Mouse (Mus musculus) urinary bladder, postnatal 25 days (tissue): ENCODE data around the gene Esrra.
A peak's percentile ranks its signal among the peaks of the same experiment; 100 is the strongest.

ENCODE experiments used
- DNase-seq: peaks from one replicate; pipeline ENCODE4 v3.0.0; 2022; ENCODE audit warnings: low spot score

The Esrra gene

DNA sequence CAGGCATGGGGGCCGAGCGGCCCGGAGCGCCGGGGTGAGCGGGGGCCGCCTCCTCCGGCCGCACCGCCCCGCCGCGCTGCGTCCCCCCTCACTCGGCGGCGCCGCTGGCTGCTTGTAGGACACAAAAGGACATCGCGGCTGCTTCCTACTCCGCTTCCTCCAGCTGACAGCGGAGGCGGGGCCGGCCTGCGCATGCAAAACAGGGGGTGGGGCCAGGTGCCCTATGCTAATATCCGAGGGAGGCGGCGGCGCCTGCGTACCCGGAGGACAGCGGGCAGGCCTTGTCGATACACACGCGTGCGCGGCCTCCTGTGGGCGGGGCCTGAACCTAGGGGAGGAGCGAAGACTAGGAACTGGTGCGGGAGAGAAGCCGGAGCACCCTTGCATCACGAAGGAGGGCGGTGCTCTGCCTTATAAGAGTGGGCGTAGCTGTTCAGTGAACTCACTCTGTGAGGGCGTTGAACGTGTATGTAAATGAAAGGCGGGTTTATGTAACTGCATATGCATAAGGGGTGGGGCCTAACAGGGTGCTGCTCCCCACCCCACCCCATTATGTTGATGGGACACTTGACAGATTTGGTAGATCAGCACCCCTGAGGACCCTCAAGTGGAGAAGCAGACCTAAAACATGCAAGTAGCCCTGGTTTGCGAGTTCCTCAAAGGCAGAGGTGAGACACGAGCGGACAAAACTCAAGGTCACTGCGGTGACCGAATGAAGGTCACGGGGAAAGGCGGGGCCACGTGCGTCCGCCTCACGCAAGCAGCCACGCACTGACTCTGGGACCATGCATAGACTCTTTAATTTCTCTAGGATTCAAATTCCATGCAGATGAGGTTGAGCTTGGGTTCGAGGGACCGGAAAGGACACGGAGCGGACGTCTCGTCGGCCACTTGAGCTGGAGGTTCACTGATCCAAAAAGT, at the start of gene Esrra:
TSS of gene Esrra (minus strand) at position 167 of the 921 bp plus-strand sequence.
- DNase-seq, result peak; percentile 99

DNA sequence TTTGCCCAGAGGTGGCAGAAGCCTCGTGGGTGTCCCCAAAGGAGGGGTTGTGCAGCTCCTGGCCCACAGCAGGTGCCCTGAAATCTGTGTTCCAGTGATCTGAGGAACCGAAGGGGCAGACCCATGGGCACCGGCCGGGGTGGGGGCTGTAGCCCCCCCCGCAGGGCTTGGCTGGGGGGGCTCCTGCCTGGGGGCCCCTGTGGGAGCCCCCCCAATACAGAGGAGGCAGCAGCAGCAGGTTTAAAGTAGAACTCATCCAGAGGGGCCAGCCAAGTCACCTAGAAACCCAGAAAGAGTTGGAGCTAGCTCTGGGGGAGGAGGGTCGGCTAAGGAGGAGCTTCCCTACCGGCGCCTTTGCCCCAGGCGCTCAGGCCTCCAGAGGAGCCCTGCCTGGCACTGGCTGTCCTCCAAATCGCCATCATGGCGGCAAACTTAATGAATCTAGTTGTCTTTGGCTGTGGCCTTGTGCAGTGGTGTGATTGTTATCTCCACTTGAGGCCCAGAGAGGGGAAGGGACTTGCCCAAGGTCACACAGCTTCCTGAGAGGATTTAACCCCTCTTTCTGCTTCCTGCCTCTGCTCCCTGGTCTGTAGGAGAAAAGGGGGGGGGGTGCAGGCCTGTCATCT, 49.0 kb upstream of the Esrra start:
- DNase-seq, result no peak

DNA sequence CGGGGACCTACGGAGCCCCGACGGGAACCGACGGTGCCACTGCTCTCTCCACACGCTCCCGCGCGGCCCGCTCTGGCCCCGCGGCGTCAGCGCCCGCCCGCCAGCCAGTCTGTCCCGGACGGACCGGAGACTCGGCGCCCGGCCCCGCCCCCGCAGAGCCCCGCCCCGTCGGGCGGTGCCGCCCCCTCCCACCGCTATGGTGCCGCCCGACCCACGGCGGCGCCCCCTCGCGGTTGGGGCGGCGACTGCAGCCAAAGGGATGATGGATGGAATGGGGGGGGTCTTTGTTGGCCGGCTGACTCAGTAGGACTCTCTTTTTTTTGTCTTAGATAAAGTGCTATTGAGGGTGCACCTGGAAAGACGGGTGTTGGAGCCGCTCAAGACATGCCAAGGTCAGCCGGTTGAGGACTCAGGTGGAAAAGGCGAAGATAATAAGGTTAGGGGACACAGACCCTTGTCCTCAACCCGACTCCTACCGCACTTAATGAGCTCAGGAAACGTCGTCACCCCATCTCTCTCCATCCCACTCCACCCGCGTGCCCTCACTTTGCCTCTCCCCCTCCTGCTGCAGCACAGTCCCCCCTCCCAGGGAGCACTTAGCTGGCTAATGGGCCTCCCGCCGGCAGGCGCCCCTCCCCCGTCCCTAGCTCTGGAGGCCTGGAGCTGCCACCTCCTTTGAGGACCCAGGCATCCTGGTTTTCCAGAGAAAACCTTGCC, 48.2 kb upstream of the Esrra start:
- peak; percentile 81 for DNase-seq

DNA sequence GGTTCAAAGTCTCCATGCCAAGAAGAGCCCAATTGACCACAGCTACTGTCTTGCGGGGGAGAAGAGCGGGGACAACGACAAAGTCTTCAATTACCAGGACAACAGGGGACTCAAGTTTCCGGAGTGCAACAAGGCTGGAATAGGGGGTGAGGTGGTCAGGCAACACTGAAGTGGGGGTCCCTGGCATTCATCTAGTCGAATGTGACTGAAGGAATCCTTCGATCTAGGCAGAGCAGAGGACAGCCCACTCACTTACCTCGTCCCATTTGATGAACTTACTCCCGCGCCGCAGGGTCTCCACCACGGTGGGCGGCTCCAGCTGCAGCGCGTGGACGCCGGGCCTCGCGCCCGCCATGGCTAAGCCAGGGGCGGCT, 47.7 kb upstream of the Esrra start:
- DNase-seq, result no peak

DNA sequence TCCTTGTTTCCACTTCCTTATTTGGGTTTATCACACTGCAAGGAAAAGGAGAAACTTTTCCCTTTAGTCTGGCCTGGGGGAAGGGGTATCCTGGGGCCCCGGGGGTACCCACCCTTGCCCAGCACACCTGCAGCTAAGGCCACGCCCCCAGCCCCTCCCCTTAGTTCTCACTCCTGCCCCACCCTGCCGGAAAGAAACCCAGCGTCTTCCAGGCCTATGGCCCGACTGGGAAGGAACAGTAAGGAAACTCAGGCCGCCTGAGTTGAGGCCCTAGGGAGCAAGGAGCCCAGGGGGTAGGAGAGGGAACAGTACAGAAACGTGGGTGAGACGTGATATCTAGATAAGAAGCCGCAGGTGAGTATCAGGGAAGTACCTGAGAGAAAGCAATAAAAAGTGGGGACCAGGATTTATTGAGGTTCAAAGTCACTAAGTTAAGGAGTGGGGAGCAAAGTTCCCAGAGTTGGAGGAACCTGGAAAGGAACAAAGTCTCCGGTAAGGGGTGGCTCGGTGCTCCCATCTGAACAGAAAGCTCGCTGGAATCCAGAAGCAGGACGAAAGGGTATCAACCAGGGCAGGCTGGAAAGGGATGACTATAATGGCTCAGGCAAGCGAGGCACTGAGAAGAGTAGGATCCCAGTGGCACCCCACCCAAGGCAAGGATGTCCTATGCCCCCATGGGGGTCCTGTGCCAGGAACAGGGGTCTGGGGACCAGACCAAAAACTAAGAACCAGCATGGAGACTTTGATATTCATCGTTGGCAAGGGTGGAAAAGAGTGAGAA, 47.1 kb upstream of the Esrra start:
- peak; percentile 49 for DNase-seq

DNA sequence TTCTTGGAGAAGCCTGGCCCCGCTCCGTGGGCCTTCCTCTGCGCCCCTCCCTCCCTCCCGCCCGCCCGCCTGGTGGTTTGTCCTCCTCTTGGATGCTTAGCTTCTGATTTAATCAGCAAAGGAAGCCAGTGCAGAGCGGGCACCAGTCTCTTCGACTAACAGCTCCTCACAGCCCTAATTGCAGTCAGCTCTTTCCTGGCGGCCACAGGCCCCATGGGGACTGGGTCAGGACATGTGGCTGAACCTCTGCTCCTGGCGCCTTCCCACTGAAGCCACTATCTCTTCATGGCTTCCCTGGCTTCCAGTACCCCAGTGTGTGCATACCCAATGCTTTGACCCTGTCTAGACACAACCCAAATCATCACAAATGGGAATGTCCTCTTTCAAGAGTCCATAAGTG, 34.8 kb upstream of the Esrra start:
- no peak for DNase-seq

DNA sequence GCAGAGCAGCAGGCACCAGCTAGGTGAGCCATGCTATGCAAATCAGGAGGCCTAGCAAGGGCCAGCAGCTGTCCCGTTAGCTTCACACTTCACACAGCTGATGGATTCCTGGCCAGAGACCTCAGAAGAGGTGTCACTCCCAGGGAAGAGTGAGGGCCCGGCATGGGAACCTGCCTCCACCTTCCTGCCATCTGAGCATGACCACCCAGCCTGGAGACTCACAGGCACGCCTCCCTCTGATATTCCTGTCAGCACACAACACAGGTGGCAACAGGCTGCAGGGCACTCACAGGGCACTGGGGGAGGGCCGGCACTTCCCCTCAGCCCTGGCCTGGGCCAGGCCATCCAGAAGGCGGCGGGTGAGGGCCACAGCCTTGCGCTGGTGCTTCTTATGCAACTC, 33.8 kb upstream of the Esrra start:
- DNase-seq, result no peak

DNA sequence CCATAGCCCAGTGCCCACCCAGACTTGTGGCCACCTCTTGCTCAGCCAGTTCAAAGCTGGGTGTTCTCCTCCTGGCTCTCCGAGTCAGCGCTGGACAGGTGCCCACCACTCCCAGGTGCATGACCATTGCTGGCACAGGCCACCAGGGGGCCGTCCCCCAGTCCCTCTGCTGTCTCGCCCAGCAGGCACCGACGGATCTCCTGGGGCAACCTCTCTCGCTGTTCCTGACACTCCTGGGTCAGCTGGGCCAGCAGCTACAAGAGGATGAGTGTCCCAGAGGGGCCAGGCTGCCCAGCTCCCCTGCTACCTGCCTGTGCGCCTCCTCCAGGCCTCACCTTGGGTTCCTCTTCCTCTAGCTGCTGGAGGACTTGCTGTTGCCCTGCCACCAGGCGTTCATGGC, 32.4 kb upstream of the Esrra start:
- peak; percentile 51 for DNase-seq

DNA sequence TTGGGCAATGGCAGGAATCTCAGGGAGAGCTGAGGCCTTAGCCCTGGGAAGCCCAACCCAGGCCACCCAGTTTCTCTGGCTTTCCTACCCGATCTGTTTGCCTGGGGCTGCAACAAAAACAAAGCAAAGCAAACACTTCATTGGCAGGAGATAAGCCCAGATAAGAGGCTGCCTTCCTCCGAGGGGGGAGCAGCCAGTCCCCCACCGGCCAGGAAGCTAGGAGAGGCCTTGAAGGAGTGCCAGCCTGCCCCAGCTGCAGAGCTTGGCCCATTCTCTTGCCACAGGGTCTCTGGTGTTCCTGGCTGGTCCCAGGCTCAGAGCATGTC, 31.1 kb upstream of the Esrra start:
- DNase-seq, result peak; percentile 52

DNA sequence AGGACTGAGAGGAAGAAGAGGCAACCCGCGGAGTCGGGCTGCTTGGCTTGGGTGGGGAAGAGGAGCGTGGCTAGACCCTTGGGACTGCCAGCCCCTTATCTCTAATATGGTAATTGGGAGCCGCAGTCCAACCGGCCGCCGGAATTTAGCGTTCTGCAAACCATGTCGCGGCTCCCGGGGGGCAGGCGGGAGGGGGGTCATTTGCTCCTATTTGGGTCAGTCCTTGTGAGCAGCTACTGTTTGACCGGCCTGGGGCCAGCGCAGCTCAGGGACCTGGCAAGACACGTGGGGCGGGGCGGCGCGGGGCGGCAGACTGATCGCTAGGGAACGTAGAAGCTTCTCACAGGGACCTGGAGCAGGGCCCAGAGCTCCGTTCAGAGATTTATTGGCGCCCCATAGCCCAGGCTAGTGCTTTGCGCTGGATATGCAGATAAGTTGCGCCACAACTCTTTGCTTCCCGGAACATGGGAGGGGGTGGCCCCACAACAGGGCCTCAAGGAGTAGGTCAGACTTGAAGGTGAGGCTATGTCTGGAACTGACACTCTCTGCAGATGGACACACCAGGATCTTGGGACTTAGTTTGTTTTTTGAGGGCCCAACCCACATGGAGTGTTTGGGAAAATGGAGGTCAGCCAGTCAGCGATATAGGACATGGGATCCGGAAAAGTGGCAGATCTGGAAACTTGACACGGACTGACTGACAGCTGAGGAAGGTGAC, 30.5 kb upstream of the Esrra start:
- DNase-seq, result peak; percentile 71

DNA sequence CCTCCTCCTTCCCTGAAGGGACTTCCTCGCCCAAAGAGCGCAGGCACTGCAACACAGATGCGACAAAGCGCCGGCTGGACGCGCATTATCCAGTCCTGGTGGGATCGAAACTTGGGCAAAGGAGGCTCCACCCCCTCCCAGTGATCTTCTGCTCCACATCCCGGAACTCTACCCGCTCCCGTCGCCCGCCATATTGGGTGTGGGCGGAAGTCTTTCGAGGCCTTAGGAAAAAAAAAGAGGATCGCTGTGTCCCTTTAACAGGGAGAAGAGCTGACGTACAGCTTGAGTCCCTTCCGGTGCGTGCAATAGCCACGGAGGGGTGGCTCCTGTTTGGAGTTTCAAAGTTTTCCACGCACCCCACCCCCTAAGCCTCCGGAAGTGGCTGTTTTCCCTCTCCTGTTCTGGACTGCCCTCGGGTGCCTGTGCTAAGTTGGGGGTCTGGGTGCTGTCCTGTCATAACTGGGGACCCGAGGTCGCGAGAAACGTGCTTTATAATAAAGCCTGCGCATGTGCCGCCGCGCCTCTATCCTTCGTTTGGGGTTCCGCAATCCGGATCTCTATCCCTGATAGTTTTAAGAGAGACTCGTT, 29.9 kb upstream of the Esrra start:
- DNase-seq, result peak; percentile 86

DNA sequence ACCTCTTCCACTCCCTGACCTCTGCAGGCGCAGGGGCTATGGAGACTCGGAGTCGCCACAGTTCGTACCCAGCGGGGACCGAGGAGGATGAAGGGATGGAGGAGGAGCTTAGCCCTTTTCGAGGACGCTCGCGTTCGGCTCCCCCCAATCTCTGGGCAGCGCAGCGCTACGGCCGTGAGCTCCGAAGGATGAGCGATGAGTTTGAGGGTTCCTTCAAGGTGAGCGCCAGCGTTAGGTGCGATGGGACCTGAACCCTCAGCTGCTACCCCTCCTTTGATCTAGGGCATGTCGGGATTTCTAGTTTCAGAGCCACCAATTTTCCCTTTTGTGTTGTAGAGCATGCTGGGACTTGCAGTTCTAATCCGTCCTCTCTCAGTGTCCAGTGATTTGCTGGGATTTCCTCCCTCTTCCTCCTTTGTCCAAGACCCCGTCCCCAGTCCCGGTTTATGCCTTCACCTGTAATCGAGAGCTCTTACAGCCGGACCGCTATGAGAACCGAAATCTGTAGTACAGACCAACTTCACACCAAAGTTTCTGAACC, 29.1 kb upstream of the Esrra start:
- peak; percentile 46 for DNase-seq

DNA sequence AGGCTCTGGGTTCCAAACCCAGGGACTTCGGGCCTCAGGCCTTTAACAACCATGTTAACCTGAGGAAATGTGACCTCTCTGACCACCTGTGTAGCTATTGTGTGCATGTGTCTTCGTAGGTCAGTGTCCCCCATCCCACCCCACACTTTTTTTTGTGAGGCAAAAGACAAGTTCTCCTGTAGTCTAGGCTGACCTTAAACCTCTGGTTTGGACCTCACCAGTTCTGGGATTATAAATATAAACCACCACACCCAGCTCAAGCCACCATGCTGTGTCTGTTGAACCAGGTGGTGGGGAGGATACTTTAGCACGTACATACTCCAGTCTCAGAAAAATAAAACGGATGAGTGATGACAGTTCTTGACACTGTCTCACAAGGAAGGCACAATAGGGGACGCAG, 28.3 kb upstream of the Esrra start:
- DNase-seq, result no peak

DNA sequence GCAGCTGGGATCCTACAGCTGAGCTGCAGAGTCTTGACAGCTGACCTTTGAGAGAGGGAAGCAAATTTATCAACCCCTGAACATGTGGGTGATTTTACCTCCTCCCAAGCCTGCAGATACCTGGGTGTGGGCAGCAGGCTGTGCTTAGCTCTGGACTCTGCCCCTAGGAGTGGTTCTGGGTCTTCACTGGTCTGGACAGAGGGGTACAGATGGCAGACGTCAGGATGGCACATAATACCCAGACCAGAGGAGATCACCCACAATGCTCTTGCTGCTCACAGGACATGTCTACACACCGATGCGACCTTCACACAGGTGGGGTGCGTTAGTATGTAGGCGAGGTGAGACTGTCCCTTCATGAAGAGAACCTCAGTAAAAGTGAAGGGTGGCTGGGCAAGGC, 27.9 kb upstream of the Esrra start:
- DNase-seq, result no peak

DNA sequence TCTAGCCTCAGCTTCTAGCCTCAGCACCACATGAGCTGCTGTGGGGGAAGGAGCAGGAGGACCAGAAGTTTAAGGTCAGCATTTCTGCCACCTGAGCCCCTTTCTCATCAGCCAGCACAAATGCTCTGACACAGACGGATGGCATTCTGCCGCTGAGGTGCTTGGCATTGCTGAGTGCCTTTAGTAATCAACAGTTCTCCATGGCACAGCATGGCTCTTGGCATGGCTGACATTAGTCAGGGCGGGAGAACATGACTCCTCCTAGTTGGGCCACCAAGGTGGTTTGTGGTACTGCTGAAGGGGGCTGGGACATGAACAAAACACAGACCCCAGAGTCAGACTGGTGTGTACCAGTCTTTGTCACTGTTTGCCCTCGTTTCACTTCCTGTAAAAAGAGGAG, 26.6 kb upstream of the Esrra start:
- DNase-seq, result no peak

DNA sequence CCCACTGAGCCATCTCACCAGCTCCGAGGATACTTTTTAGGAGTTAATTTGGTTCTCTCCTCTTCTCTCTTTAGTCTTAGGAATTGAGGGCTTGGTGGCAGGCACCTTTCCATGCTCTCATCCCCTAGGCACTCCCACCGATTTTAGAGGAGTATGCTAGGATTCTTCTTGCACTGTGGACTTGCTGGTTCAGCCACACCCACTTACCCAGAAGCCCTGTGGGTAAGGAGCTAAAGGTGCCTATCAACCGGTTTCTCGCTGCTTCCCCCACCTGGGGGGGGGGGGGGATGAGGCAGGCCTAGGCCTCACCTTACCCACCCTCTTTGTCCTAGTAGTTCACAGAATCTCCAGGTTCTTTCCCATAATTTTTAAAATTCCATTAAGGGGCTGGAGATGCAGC, 26.1 kb upstream of the Esrra start:
- no peak for DNase-seq

DNA sequence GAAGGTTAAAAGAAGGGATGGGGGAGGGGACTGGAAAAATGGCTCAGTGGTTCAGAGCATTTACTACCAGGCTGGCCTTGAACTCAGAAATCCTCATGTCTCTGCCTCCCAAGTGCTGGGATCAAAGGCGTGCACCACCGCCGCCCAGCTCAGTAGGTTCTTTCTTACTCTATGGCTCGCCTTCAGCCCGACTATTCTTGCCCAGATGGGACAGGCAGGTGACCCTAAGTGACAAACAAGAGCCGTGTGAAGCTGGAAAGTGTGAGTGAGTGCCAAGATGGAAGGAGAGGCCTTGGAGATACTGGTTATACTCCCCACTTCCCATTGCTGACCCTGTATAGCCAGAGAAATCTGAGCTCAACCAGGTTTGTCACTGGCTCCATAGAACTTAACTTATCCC, 22.1 kb upstream of the Esrra start:
- no peak for DNase-seq

DNA sequence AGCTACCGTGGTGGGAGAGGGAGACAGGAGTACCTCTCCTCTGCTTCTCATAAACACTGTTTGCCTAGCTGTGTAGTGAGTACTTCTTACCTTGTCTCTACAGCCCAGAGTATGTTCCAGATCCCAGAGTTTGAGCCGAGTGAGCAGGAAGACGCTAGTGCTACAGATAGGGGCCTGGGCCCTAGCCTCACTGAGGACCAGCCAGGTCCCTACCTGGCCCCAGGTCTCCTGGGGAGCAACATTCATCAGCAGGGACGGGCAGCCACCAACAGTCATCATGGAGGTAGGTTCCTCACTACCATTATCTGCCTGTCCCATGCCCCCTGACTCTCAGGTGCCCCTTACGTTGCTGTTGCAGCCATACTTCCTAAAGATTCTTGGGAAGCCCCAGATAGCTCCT, 21.2 kb upstream of the Esrra start:
- DNase-seq, result no peak

DNA sequence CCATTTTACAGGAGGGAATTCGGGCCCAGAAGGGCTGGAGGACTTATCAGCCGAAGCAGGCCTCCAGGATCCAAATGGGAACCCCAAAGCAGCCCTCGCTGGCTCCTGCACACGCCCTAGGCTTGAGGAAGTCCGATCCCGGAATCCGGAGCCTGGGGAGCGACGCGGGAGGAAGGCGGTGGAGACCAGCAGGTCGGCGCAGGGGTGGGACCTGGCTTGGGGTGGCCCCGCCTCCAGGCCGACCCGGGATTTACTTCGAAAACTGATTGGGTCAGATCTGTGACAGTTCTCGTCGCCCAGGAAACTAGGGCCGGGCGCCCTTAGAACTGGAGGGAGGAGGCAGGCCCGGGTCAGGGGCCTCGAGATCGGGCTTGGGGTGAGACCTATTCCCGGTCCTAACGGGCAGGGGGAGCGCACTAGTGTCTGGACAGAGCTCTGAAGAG, 20.7 kb upstream of the Esrra start, which contains the start of gene Gpr137:
TSS of gene Gpr137 (minus strand) at position 232 of the 443 bp plus-strand sequence.
- DNase-seq, result peak; percentile 87

DNA sequence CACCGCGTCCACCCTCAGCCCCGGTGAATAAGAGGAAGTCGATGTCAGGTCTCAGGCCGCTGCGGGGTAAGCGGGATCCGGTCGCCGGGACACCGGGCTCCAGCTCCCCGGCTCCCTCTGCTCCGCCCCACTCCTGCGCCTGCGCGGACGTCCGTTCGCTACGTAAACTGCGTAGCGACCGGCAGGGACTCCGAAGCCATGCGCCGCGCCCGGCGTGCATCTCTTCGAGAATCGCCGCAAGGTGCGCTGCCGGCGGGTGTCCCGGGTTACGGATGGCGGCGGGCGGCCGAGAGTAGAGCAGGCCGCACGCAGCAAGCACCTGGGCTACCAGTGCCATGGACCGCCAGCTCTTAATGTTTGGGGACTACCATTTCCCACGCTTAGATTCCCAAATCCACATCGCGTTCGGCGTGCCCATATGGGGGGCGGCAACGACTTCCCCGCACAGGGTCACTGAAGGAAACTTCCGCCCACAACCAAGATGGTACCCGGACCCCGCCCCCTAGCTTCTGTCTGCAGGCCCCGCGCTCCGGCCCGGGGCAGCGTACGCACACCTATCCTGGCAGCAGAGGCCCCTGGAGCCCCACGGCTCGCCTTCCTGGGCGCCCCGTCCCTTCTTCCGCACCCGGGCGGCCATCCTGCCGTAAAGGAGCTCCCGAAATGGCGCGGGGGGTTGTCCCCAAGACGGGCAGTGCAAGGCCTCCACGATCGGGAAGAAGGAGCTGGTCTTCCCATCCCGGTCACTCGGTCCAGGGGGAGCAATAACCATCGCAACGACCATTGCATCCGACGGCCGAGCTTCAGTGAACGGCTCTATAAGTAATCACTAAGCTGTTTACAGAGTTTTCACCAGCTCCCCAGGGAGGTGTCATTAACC, 20.0 kb upstream of the Esrra start, which contains the start of gene Bad:
TSS of gene Bad (plus strand) at position 490 of the 877 bp plus-strand sequence.
- DNase-seq, result peak; percentile 97
